Mouse (Mus musculus) hindbrain, embryonic 12.5 days (tissue): ENCODE data around the gene 4930402H24Rik. TPM values are rescaled to one million over a fixed set of nuclear protein-coding genes. Genes with fewer than 3 reads are reported as not detected.

Experiments
- ATAC-seq: fragments of 200-750 bp; cut with Nextera tagmentation; 2 replicates; pipeline ENCODE4 v1.8.0; 2017; ENCODE audit warnings: moderate TSS enrichment; ENCODE audit not compliant: low FRiP score
- H3K27ac ChIP-seq: fragments of 300-500 bp; sonication (generic); 2 replicates; pipeline ENCODE4 v1.5.1; 2016; ENCODE audit warnings: mild to moderate bottlenecking
- H3K27me3 ChIP-seq: fragments of 300-500 bp; sonication (generic); 2 replicates; pipeline ENCODE4 v1.6.1; 2016; ENCODE audit warnings: mild to moderate bottlenecking
- H3K36me3 ChIP-seq: fragments of 300-500 bp; sonication (generic); 2 replicates; pipeline ENCODE4 v1.6.1; 2016; ENCODE audit warnings: mild to moderate bottlenecking
- H3K4me1 ChIP-seq: fragments of 300-500 bp; sonication (generic); 2 replicates; pipeline ENCODE4 v1.6.1; 2016
- H3K4me2 ChIP-seq: fragments of 300-500 bp; sonication (generic); replicated peaks from 2 replicates; pipeline ENCODE4 v1.6.1; 2016; ENCODE audit warnings: mild to moderate bottlenecking
- H3K4me3 ChIP-seq: fragments of 300-500 bp; sonication (generic); 2 replicates; pipeline ENCODE4 v1.5.1; 2016; ENCODE audit warnings: mild to moderate bottlenecking
- H3K9ac ChIP-seq: fragments of 300-500 bp; sonication (generic); 2 replicates; pipeline ENCODE4 v1.6.1; 2016; ENCODE audit warnings: mild to moderate bottlenecking, moderate library complexity
- H3K9me3 ChIP-seq: fragments of 300-500 bp; sonication (generic); replicated peaks from 2 replicates; pipeline ENCODE4 v1.6.1; 2016; ENCODE audit warnings: mild to moderate bottlenecking
- WGBS: fragments of 180-500 bp; shearing (Covaris S2); methylation state at CpG from one replicate; pipeline ENCODE4 v1.1.7; 2016; 5-methylcytosine and 5-hydroxymethylcytosine counted together
- polyA plus RNA-seq: library from polyadenylated mRNA; unstranded; fragments of >200 nt; fragmentation: Nextera tagmentation; extraction: Ambion mirVana; gene quantifications from 2 replicates; pipeline ENCODE4 v1.2.1, GENCODE M21; 2016

The 4930402H24Rik gene
- polyA plus RNA-seq, 1 experiment from 2014 or later: 98.2 TPM

DNA sequence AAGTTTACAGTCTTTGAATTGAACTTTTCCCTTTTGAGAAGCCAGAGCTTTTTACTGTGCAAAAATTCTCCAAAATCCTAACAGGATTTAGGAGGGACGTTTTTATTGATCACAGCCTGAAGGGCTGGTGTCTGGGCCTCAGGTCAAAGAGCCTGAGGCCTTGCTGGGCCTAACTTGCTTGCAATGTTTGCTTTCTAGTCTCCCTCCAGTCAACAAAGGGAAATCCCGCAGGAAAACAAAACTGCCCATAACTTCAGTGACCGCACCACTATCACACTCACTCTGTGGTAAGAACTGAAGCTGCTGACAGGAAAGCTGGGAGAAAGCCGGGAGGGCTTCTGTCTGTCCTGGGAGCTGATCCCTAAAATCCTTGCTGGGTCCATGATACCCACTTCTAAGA lies 199.6 kb downstream of the 4930402H24Rik start:
- Histone ChIP-seq H3K27ac (no peak overlapping the region), H3K4me3 (no peak overlapping the region), H3K4me2 (no peak overlapping the region), H3K36me3 (peaks cover 43% of the 10 kb centered on the region), H3K4me1 (no peaks in the 10 kb centered on the region), H3K27me3 (no peaks in the 10 kb centered on the region), H3K9me3 (no peaks in the 10 kb centered on the region), H3K9ac (no peak overlapping the region)
- ATAC-seq: no peak
- whole genome bisulfite sequencing: 76% methylated on average over 4 of the region's 4 CpGs

DNA sequence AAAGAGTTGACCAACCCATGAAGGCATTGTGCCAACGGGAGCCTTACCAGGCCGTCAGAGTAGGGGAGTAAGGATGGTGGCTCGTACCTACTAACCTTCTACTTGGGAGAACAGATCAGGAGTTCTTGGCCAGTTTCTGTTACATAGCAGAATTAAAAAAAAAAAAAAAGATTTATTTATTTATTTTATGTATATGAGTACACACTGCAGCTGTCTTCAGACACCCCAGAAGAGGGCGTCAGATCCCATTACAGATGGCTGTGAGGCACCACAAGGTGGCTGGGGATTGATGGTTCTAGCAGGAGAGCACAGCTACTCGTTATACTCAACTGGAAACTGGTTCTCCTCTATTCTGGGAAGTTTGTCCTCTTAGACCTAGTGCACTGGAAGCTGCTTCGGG lies 201.0 kb downstream of the 4930402H24Rik start:
- peaks cover 29% of the 10 kb centered on the region for H3K36me3 ChIP-seq
- peaks cover 2% of the 10 kb centered on the region for H3K27me3 ChIP-seq
- H3K27ac ChIP-seq: no peak overlapping the region
- no peak overlapping the region for H3K4me3 ChIP-seq
- no peaks in the 10 kb centered on the region for H3K4me1 ChIP-seq
- H3K9ac ChIP-seq: no peak overlapping the region
- no peak overlapping the region for H3K4me2 ChIP-seq
- H3K9me3 ChIP-seq: no peaks in the 10 kb centered on the region
- no peak for ATAC-seq
- 72% methylated on average over 6 of the region's 6 CpGs for WGBS

DNA sequence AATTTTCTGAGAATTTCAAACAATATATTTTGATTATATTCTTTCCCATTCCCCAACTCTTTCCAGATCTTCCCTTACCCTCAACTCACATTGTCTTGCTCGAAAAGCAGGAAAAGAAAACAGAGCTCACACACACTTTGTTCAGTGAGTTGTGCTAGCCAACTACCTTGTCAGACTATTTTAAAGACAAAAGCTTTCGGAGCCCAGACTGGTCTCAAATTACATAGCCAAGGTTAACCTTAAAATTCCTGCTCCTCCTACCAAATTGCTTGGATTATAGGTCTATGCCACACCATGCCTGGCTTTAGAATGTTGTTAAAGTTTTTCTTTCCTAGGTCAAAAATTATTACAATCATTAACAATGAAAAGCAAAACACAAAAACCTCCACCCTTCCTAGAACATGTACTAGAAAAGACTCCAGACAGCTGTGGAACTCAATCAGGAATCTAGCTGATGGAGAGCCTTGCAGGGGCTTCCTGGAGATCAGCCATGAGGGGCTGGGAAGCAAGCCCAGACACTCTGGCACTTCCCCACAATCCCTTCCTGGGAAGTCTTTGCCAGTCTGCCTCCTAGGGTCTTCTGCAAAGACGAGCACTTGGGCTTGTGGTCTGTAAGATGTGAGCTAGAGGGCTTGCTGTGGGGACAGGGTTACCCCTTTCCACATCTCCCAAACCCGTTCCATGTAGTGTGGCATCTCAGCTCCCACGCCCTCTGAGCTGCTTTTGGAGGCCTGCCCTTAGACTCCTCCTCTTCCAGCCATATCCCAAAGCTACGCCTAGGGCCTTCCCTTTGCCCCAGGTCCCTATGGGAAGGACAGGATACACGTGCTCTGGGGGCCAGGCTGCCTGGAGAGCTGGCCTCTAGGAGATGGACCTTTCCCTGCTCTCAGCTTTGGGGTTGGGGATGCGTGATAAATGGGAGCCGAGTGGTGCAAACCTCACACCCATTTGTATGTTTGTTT lies 201.9 kb downstream of the 4930402H24Rik start:
- Histone ChIP-seq H3K27me3 (peaks cover 9% of the 10 kb centered on the region), H3K9ac (no peak overlapping the region), H3K36me3 (peaks cover 21% of the 10 kb centered on the region), H3K4me1 (no peaks in the 10 kb centered on the region), H3K9me3 (no peaks in the 10 kb centered on the region), H3K4me2 (no peak overlapping the region), H3K27ac (no peak overlapping the region), H3K4me3 (no peak overlapping the region)
- no peak for ATAC-seq
- WGBS: 70% methylated on average over 9 of the region's 9 CpGs

DNA sequence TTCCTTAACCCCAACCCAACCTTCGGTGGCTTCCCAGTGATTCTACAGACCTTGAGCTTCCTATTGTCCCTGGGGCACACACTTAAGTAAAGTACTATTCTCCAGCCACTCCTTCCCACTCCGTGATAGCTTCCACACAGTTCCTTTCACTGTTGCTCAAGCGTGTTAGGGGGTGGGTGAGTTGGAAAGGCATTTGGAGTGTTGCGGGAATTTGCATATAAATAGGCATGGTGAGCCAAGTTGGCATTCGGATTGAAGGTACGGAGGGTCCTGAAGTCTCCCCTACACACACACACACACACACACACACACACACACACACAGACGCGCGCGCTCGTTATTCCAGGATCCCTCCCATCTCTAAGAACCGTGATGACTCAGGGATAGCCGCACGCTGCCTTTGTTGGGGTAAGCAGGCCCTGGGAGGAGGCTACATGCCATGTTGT lies 208.4 kb downstream of the 4930402H24Rik start:
- ATAC-seq: peak; percentile 31; the same call in 1 of the 2 replicates

DNA sequence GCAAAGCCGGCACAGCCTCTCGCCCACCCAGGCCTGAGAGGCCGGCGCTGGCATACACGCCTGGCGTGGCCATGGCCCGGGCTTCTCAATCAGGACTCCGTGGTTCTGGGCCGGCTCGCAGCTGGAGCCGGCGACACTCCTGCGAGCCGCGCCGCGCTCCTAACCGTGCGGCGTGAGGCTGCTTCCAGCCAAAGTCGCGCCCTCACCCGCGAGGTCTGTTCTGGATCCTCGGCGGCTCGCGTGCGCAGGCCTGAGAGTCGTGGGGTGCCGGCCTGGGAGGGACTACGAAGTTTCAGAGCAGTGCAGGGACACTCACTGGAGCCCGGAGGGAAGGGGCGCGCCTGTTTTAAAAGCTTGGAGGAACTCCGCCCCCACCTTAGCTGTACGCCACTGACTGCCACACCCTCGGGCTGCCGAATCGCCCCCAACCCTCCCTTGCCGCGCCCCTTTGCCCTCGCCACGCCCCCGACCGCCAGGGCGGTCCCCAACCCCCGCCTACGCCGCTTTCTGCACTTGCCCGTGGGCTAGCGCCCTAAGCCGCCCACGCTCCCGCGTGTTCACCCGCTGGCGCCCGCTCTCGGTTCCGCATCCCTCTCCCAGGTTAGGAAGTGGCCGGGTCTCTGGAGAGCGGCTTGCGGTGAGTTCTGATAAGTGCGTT lies 208.9 kb downstream of the 4930402H24Rik start, which contains the start of gene Slc4a11:
Slc4a11 (minus strand) TSS at position 367 of the 658 bp plus-strand sequence.
- Histone ChIP-seq H3K27me3 (peaks cover 55% of the 10 kb centered on the region), H3K27ac (no peak within 1 kb of the TSS), H3K36me3 (no peaks in the 10 kb centered on the region), H3K4me3 (peak within 1 kb of the TSS; percentile 52), H3K4me1 (peaks cover 17% of the 10 kb centered on the region), H3K4me2 (peak within 1 kb of the TSS; percentile 99), H3K9ac (peak within 1 kb of the TSS; percentile 59), H3K9me3 (no peaks in the 10 kb centered on the region)
- under 1% methylated on average over 63 of the region's 65 CpGs for whole genome bisulfite sequencing
- ATAC-seq: peak; percentile 72

More for the DNA sequence above, 208.4 kb downstream of the 4930402H24Rik start:
- Histone ChIP-seq H3K4me3 (peak overlapping the region; percentile 52), H3K4me2 (peak overlapping the region; percentile 99), H3K27me3 (peaks cover 55% of the 10 kb centered on the region), H3K9ac (peak overlapping the region; percentile 59), H3K36me3 (no peaks in the 10 kb centered on the region), H3K4me1 (peaks cover 17% of the 10 kb centered on the region), H3K27ac (no peak overlapping the region), H3K9me3 (no peaks in the 10 kb centered on the region)
- WGBS: 2% methylated on average over 14 of the region's 14 CpGs

DNA sequence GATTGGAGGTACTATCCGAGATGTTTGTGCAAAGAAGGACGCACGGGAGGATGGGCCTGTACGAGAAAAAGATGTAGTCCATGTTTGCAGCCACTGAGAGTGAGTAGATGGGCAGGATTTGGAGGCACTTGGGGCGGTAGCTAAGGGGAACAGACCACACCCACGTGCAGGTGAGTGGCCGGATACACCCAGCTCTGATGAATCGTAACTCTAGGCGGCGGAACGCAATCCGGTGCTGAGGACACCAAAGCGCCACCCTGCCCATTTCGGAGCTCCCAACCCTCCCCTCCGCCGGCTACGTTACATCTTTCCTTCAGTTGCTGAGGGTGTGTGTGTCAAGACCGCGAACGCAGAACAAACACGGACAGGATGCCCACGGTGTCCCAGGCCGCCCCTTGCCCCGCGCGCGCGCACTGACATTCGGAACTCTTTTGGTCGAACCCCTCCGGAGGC lies 209.5 kb downstream of the 4930402H24Rik start:
- peak overlapping the region; percentile 52 for H3K4me3 ChIP-seq
- H3K27me3 ChIP-seq: peaks cover 55% of the 10 kb centered on the region
- no peaks in the 10 kb centered on the region for H3K36me3 ChIP-seq
- WGBS: 1% methylated on average over 31 of the region's 31 CpGs
- no peaks in the 10 kb centered on the region for H3K9me3 ChIP-seq
- peak; percentile 27 for ATAC-seq
- peaks cover 17% of the 10 kb centered on the region for H3K4me1 ChIP-seq
- peak overlapping the region; percentile 99 for H3K4me2 ChIP-seq
- peak overlapping the region; percentile 59 for H3K9ac ChIP-seq
- H3K27ac ChIP-seq: no peak overlapping the region

DNA sequence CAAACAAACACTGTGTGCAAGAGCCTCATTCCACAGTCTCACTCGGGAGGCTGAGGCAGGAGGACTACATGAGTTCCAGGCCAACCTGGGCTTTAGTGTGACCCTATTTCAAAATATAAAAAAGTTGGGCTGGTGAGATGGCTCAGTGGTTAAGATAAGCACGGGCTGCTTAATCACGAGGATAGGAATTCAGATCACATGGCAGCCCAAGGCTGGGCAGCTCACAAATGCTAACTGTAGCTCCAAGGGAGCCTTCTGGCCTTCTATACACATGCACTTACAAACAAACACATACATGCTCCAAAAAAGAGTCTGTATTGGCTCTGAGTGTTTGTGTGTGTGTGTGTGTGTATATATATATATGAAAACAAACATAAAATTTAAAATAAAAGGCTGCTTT lies 212.6 kb downstream of the 4930402H24Rik start:
- no peak for ATAC-seq
- Histone ChIP-seq H3K27ac (no peak overlapping the region), H3K9me3 (no peaks in the 10 kb centered on the region), H3K9ac (no peak overlapping the region), H3K4me1 (peaks cover 17% of the 10 kb centered on the region), H3K27me3 (peaks cover 40% of the 10 kb centered on the region), H3K36me3 (no peaks in the 10 kb centered on the region), H3K4me2 (no peak overlapping the region), H3K4me3 (no peak overlapping the region)
- WGBS: 51% methylated on average over 3 of the region's 3 CpGs

DNA sequence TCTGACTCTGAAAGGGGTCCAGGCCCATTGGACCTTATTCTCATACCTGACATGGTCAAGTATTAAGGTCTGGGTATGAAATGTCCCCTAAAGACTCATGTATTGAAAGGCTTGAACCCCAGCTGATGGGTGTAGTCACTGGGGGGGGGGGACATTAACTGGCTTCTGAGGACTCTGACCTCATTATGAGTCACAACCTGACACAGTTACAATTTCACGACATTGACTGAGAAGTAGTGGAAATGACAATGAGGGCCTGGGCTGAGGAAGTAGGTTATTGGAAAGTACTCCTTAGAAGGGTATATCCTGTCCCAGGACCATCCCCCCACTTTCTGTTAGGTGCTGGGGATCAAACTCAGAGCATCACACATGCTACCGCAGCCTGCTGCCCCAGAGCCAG lies 217.2 kb downstream of the 4930402H24Rik start:
- peaks cover 24% of the 10 kb centered on the region for H3K36me3 ChIP-seq
- no peak overlapping the region for H3K4me3 ChIP-seq
- H3K27ac ChIP-seq: no peak overlapping the region
- H3K27me3 ChIP-seq: no peaks in the 10 kb centered on the region
- H3K9ac ChIP-seq: no peak overlapping the region
- H3K4me1 ChIP-seq: no peaks in the 10 kb centered on the region
- no peak overlapping the region for H3K4me2 ChIP-seq
- H3K9me3 ChIP-seq: no peaks in the 10 kb centered on the region
- WGBS: 82% methylated on average over 2 of the region's 2 CpGs
- ATAC-seq: no peak

DNA sequence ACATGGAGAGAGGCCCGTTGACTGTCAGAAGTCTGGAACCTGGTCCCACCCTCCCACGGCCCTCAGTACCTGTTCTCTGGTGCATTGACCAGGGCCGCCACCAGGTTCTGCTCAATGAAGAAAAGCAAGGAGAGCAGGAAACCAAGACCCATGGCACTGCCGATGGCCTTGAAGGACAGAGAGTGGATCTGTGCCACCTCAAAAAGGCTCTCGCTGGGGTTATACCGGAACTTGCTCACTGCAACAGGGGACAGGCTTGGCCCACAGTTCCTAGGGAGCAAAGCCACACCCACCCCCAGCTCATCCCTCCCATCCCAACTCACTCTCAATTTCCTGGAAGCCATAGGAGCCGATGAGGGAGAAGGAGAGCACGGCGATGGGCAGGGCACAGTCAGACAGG lies 220.8 kb downstream of the 4930402H24Rik start:
- Histone ChIP-seq H3K4me3 (no peak overlapping the region), H3K27me3 (no peaks in the 10 kb centered on the region), H3K27ac (no peak overlapping the region), H3K4me1 (no peaks in the 10 kb centered on the region), H3K36me3 (peaks cover 56% of the 10 kb centered on the region), H3K9ac (no peak overlapping the region), H3K9me3 (no peaks in the 10 kb centered on the region), H3K4me2 (no peak overlapping the region)
- 94% methylated on average over 9 of the region's 9 CpGs for WGBS
- ATAC-seq: no peak

DNA sequence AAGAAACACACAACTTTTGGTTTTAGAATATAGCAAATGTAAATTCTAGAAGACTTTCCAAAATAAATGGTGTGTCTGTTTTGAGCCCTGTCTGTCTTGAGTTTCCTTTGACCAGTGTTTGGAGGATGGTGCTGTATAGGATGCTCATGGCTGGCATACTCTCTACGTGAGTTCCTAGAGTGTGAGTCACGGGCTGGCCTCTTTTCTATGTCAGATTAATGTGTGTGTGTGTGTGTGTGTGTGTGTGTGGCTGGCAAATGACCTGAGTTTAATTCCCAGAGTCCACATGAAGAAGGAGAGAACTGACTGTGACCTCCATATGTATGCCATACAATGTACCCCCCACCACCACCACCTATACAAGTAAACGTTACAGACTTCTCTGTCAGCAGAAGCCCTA lies 224.7 kb downstream of the 4930402H24Rik start:
- Histone ChIP-seq H3K9ac (no peak overlapping the region), H3K4me2 (no peak overlapping the region), H3K36me3 (peaks cover 95% of the 10 kb centered on the region), H3K9me3 (no peaks in the 10 kb centered on the region), H3K4me1 (no peaks in the 10 kb centered on the region), H3K4me3 (no peak overlapping the region), H3K27me3 (no peaks in the 10 kb centered on the region), H3K27ac (no peak overlapping the region)
- WGBS: 88% methylated on average over 3 of the region's 3 CpGs
- ATAC-seq: no peak

DNA sequence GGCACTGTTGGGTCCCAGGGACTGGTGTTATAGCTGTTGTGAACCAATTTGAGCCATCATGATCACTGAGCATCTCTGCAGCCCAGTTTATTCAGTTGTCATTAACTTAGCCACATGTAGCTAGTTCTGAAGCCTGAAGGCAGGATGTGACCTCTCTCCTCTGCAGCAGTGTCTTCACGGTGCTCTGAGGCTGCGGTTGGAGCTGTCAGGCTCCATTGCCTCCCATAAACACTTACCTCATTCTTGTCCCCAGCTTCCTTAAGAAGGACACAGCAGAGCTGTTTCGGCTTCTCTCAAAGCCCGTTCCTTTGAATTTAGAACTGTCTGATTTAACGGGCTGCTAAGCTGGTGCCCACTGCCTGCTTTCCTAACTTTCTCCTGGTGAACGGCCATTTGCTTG lies 226.3 kb downstream of the 4930402H24Rik start:
- no peaks in the 10 kb centered on the region for H3K27me3 ChIP-seq
- H3K27ac ChIP-seq: no peak overlapping the region
- H3K9ac ChIP-seq: no peak overlapping the region
- WGBS: 92% methylated on average over 6 of the region's 6 CpGs
- H3K4me2 ChIP-seq: no peak overlapping the region
- no peak for ATAC-seq
- H3K4me1 ChIP-seq: no peaks in the 10 kb centered on the region
- H3K4me3 ChIP-seq: no peak overlapping the region
- peaks cover 96% of the 10 kb centered on the region for H3K36me3 ChIP-seq
- no peaks in the 10 kb centered on the region for H3K9me3 ChIP-seq

DNA sequence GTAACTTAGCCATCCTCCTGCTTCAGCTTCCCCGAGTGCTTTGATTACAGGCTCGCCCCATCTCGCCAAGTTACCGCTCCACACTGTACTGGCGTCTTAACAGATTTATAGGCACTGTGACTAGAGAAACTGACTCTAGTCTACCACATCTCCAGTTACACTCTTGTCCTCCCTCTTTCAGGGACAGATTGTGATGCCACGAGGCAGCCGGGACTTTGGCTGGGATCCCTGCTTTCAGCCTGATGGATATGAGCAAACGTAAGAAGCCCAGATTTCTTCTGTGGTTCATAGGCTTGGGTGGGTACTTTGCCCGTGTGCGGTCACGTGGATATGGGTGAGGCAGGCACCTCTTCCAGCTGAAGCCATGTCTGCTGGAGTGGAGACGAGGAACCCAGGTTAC lies 227.1 kb downstream of the 4930402H24Rik start:
- ATAC-seq: no peak
- WGBS: 95% methylated on average over 12 of the region's 12 CpGs
- Histone ChIP-seq H3K9ac (no peak overlapping the region), H3K4me2 (no peak overlapping the region), H3K4me3 (no peak overlapping the region), H3K27me3 (no peaks in the 10 kb centered on the region), H3K4me1 (no peaks in the 10 kb centered on the region), H3K36me3 (peaks cover 96% of the 10 kb centered on the region), H3K9me3 (no peaks in the 10 kb centered on the region), H3K27ac (no peak overlapping the region)
